Mouse (Mus musculus) MN1 (cell line): ENCODE data around the gene Kif16b.

Experiments
- DNase-seq: peaks from one replicate; pipeline ENCODE4 v3.0.0-alpha.2; 2016; ENCODE audit warnings: low spot score

Gene Kif16b

DNA sequence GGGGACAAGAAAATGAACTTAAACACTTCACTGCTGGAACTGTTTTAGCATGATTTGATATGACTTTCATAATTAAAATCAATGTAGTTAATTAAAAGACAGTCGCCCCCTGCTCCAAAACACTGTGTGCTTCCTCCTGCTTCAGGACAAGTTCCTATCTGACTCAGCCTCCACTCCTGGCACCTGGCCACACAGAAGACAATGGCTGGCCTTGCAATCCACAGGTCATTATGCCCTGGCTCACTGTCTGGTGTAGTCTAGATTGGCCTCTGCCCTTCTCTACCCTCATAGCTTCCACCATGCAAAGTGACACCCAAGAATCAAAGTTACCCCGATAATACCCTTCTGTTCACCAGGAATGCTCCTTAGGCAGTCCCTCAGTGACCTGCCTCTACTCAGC is 26.8 kb downstream of the Kif16b start:
- DNase-seq = no peak

DNA sequence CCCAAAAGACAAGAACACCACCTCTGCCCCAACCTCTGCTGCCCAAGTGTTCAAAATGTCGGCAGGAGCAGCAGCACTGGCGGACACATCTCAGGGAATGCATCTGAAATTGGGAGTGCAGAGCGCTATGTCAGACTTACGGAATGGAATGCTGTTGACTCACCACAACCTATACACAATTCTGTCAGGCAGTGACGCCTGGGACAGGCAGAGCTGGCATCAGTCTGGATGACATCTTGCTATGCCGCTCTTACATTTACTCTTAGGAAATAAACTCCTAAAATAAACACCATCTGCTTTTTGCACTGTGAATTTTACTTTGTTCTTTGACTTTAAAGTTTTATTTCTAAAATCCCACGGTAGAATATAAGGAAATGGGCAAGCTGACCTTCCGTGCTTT is 31.3 kb downstream of the Kif16b start:
- DNase-seq = no peak

DNA sequence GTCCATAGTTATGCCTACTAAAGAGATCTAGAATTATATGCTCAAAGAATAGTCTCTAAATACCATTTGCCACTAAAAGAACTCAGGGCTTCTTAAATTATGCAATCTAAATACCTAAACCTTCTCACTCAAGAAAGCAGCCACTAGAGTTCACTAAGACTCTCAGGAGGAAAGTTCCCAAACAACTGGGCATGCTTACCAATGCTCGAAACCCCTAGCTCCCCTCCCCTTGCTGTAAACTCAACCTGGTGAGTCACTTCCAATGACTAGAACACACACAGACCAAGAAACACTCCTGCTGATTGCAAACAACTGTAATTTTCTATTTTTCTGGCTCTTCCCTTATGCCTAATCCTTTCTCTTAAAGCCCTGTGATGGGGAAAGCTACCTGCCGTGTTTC is 33.9 kb downstream of the Kif16b start:
- no peak for DNase-seq

DNA sequence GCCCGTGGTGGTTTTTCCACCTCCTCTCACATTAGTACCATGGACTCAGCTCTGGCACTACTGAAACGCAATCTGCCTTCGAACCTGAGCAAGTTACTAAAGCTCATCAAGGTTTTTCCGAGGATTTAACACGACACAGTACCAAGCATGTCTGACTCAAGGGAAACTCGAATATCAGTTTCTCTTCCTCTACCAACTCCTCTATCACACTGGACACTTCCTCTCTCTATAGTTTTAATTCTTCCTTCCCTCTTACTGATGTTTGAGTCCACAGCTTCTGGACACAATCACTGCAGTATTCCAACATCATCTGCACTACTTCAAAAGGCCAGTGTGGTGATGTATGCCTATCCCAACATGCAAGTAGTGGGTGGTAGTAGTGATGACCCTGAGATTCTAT is 40.3 kb downstream of the Kif16b start:
- no peak for DNase-seq

DNA sequence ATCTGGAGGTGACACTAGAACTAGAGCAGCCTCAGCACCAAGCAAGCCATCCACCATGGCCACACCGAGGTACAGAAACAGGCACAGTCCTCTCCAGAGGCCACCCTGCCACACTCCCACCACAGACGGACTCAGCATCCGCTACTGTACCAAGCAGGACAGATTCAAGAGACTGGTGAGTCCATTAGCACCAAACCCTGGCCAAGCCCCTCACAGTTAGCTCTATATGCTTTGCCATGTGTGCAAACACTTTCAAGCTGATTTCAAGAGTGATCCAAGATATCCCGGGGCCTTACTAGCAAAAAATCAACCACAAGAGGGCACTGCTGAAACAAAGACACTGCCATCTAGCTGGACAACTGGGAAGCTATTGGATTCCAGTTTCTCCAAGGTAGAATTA is 41.9 kb downstream of the Kif16b start:
- DNase-seq = no peak

DNA sequence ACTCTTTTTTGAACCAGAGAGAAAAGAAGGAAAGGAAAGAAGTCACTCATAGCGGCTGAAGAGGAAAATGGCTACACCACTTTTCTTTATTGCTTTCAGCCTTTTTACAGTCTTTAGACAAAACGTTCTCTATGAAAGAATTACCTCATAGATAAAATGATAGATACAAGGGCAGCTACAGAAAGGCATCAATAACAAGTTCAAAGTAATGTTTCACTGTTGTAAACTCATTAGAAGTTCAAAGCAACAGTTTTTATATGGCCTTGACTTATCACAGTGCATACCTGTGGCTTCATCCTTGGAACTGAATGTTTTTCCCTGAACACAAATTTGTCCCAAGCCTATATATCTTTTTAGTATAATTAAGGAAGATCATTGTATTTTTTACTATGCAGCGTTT is 62.6 kb downstream of the Kif16b start:
- DNase-seq = no peak

DNA sequence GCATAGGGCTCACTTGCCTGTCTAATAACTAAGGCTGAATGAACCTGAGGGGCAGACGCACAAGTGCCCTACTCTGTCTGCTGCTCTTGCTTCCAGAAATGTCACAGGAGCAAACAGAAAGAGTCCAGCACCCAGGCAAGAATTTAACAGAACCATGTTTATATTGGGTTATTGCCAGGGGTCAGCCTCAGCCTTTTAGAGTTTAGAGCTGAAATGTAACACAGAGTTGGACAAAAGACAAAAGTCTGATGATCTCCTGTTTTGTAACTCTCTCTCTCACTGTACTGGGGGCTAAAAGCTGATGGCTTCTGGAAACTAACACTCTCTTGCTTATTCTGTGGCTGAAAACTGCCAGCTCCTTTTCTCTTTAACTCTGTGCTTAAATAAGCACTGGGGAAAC is 63.2 kb downstream of the Kif16b start:
- DNase-seq = no peak

DNA sequence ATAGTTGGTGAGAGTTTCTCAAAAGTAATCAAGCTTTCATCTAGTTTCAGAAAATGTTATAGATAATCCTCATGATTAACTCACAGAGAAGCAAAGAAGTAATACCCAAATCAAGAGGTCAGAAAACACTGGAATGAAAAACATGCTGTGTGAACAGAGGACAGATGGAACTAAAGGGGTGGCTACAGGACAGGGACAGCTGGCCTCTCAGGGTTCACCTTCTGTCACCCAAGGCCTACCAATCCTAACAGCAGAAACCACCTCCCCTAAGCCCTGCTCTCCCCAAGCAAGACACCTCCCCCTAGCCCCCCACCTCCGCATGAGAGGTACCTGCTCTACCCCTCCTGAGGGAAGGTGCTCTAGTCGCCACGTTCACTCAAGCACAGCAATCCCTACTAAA is 66.6 kb downstream of the Kif16b start:
- DNase-seq = no peak

DNA sequence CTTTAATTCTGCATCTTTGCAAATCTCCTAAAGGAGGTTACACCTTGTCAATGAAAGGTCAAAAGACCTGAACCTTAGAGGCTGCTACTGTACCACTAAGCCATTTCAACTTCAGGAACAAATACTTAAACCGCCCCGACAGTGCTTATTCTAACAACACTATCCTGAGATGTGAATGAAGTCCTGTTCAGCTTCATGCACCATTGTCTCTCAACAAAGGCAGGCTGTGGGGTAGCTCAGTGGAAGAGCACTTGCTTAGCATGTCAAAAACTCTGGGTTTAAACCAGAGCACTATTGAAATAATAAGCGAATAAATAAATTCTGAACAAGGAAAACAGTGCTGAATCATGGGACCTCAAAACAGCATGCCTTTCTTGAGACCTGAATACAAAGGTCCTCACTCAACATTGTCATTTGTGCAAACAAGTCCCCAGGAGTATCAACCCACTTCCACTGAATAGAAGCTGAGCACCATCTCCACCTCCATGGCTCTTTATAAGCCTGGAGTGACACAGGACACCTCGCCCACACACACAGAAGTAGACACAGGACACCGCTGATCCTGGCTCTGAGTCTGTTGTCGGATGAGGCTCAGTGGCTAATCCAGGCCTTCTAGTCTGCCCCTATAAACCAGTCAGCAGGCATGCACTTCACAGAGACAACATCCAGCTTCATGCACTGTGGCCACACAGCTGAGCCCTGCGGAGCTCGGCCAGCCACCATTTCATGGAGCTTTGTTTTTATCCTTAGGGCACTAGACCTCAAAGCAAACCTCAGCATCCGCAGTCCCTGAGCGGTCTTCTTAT is 68.5 kb downstream of the Kif16b start:
- no peak for DNase-seq

DNA sequence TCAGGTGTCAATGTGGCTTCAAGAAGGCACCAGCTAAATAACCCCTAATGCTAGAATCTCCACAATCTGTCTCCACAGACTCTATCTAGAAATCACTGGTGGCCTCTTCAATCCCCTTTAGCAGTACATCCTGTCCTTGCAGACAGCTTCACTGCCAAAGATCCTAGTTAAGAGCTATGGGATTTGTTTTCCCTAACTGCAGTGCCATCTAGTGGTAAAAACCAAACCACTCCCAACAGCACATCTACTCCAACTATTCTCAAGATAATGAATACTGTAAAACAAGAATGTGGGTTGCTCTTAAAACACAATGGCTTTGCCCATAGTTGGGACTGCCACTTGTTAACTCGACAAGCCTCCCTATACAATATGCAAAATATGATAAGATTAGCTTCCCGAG is 88.3 kb downstream of the Kif16b start:
- peak; percentile 7 for DNase-seq

DNA sequence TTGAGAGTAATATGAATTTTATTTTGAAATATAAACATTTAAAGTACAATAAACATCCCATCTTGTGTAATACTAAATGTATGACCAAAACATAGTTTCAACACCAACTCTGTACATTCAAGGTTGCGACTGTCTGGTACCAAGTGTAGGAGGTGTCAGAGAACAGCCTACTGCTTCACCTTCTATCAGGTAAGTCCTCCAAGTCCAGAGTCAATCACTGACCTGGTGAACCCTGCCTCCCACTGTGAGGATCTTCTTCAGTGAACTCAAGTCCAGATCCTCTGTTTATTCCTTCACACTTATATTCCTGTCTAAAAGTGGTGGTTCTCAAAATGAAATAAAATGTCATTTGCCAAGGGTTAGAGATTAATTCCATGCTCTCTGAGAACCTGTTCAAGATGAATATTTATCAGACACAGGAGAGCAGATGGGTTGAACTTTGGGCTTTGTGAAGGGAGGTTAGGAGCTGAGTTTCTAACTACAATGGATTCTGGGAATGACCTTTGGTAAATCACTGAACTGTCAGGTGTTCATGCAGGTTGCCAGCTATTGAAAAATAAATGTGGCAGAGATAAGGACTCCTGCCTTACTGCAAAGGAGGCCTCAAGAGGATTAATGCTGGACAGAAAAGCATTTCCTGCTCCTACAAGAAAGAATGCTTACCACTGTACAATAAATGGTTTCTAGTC is 97.4 kb downstream of the Kif16b start:
- no peak for DNase-seq

DNA sequence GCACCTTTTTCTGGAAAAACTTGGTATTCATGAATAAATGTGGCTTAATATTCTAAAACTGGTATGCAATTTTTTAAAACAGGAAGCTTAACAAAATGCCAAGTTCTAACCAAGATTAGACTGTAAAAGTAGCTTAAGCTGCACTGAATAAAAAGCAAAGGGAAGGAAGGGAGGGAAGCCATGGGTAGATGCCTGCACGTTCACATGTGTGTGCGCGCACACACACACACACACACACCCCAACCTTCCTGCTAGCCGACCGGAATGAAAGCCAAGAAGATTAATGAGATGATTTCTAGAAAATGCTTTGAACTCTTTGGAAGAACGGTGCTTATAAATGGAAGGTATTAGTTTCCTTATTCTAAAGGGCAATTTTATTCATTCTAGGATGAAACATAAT is 104.0 kb downstream of the Kif16b start:
- DNase-seq = no peak

DNA sequence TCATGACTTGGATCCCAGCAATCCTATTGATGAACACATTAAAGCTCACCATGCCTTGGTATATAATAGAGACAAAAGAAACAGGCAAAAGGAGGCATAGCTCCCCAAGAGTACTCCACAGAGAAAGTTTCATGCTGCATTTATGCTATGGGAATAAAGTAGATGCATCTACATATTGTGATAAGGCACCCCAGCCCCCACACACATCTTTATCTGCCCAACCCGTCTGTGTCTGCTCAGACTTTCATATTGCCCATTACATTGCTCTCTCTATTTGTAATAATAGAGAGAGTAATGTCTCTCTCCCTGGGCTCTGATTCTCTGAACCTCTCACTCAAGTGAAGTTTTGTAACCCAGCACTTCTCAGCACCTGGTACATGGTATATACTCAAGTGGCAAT is 126.0 kb downstream of the Kif16b start:
- no peak for DNase-seq

DNA sequence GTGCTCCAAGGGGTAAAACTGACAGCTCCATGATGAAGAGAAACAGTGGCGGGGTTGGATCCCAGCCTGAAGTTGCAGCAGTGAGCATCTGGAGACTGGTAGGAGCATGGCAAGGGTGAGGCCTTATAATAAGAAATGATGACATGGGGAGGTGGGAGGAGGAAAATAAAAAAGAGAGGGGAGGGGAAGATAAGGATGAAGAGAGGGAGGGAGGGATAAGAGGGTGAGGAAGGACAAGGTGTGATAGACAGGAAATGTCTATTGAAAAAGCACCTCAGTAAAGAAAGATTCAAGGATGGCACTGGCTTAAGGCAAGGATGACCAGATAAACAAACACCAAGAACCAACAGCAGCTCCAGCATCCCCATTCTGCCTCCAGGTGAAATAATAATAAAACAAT is 126.6 kb downstream of the Kif16b start:
- no peak for DNase-seq

DNA sequence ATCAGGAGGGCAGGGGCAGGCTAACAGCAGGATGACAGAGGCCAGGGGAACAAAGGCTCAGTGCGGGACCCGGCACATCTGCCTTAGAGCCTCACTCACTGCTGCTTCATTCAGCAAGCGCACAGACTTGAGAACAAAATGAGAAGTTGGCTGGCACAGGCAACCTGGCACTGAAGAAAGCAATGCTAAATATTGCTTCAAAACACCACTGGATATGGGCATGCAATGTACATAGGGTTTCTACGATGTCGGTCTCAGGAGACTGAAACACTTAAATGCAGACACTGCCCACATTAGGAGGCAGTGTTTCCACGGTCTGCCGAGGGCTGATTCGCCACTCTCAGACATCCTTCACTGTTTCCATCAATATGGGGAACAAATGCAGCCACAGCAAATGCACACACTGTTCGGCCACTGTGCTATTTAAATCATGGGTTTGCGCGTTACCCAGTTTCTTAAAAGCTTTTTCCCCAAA is 131.6 kb downstream of the Kif16b start:
- no peak for DNase-seq

DNA sequence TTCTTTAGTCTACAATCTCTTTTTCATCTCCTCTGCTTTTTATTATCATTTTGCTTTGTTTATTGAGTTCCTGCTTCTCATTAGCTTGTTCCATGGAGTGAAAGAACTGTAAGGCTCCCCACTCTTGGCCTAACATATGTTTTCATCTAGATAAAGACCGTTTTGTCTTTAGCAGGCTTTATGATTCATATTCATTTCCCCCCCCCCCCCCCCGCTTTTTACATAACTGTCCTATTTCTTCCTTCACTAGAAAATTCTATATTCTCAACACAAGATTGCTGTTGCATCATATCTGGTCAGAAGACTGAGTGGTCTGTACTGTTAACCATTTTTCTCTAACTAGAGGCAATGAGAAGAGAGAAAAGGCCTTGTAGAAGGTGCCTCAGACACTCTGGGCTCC is 137.1 kb downstream of the Kif16b start:
- no peak for DNase-seq

DNA sequence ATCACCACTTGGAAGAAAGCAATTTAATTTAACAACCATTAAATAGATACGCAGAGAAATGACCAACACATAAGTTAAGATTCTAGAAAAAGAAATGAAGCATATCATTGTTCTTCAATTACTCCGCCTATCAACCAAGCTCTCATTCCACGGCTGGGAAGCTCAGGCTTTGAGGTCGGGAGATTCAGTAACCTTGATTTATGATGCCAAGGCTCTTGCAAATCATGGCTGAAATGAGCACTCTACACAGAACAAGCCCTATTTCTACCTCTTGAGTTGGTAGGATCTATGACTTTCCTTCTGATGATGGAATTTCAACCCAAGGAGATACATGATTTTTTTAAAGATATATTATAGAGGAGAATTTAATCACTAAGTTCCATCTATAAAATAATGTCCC is 140.5 kb downstream of the Kif16b start:
- DNase-seq = no peak

DNA sequence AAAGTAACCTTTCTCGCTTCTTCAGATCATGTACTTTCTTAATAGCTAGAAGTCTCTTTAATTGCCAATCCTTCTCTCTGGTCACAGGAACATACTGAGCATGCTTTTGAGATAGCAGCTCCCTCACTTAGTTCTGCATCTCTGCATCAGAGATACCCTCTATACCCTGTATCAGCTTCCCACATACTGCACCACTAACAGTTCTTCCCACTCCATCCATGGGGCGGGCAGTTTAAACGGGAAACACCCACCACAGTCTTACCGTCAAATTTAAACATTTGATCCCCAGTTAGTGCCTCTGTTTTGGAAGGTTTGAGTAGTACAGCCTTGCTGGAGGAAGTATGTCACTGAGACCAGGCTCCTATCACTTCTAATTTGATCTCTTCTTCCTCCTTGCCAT is 142.1 kb downstream of the Kif16b start:
- DNase-seq = no peak

DNA sequence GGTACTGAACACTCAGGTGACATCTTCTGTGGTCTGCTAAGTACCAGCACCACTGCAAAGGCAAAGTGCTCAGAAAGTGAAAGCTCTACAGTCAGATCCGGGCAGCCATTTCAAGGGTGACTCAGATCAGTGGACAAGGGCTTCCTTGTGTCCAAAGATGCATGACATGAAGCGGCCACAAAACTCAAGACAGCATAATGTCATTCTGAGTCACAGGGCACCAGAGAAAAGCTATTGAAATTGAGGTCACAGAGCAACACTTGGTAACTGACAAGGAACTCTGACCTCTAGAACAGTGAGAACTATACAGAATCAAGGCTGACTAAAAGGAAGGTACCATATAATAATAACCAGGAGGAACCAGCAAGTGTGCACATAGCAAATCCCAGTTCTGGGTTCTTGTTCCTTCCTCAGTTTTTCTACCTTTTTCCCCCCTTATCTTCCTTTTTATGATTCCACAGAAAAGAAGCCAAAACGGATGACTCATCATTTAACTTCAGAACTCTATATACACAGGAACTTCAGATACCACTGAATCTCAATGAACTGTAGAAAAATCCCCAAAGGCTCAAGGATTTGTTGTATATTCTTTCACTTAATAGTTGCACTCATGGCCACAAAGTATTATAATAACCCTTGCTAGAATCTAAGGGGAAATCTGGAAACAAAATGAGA is 143.1 kb downstream of the Kif16b start:
- no peak for DNase-seq

DNA sequence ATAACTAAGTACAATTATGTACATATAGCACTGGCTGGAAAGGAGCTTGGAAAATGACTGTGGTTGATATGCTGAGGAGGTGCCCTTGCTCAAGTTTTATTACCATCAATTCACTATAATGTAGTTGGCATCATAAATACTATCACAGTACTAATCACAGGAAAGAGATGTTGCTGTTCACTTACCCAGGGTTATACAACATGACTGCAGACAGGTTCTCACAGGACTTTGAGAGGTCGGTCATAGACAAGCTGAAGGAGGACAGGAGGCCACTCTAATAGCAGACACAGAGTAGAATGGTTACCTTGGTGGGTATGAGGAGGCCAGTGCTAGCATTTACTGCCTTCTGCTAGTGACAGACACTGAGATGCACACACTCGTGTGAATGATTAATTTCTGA is 162.0 kb downstream of the Kif16b start:
- no peak for DNase-seq

DNA sequence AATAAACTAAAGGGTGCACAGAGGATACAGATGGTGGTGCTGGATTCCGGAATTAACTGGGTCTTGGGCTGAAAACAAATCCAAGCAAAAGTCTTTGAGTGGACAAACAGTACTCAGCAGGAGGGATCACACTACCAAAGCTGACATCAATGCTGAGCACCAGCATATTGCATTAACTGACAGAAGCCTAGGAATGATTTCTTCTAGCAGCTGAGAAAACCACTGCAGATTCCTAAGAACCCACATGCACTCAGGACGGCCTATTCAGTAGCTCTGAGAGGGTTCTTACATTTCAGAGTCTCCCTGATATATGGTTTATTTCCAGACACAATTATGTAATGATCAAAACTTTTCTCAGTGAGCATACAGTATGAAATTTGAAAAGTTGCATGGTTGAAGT is 162.8 kb downstream of the Kif16b start:
- DNase-seq = no peak

DNA sequence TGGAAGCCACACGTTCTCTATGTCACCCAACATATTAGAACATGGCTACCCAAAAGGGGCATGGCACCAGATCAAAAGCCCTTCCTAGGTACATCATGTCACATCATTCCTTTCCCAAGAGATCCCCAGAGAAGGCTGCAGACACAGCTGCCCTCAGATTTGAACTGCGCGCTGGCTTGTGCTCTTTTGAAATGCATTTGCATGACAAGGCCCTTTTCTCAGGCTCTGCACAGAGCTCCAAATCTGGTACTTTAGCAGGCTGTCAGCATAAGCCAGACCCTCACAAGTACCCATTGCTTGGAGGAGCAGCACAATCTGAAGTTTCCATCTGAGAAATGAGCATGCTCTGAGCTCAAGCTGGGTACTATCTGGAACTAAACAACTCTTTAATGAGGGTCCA is 165.6 kb downstream of the Kif16b start:
- no peak for DNase-seq

DNA sequence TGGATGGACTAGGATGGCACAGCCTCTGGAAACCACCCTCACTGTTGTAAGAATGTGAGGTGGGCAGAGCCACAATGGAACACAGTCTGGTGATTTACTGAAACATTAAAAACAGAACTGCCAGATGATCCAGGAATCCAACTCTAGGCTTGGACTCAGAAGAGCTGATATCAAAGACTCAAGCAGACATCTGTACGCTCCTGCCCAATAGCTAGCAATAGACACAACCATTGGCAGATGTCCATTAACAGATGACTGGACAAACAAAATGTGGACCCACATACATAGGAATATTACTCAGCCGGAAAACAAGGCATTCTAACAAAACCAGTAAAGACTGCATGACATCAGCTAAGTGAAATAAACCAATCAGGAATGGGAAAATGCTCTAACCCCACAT is 167.3 kb downstream of the Kif16b start:
- DNase-seq = no peak
